Mouse (Mus musculus) limb, embryonic 12.5 days (tissue): ENCODE results near the gene Efr3b. TPM values are rescaled to one million over a fixed set of nuclear protein-coding genes. Genes with fewer than 3 reads are reported as not detected.

Experiments
- ATAC-seq: fragments of 200-750 bp; cut with Nextera tagmentation; 2 replicates; pipeline ENCODE4 v1.8.0; 2017; ENCODE audit warnings: low read depth, moderate TSS enrichment; ENCODE audit not compliant: insufficient number of reproducible peaks, insufficient read depth, low FRiP score, low TSS enrichment
- H3K27ac ChIP-seq: fragments of 300-500 bp; sonication (generic); 2 replicates; pipeline ENCODE4 v1.5.1; 2016; ENCODE audit warnings: mild to moderate bottlenecking, moderate library complexity
- H3K27me3 ChIP-seq: fragments of 300-500 bp; sonication (generic); 2 replicates; pipeline ENCODE4 v1.6.1; 2016; ENCODE audit warnings: mild to moderate bottlenecking, moderate library complexity
- H3K36me3 ChIP-seq: fragments of 300-500 bp; sonication (generic); 2 replicates; pipeline ENCODE4 v1.6.1; 2016; ENCODE audit warnings: mild to moderate bottlenecking, moderate library complexity
- H3K4me1 ChIP-seq: fragments of 300-500 bp; sonication (generic); replicated peaks from 2 replicates; pipeline ENCODE4 v1.6.1; 2016
- H3K4me2 ChIP-seq: fragments of 300-500 bp; sonication (generic); 2 replicates; pipeline ENCODE4 v1.6.1; 2016; ENCODE audit warnings: mild to moderate bottlenecking, moderate library complexity
- H3K4me3 ChIP-seq: fragments of 300-500 bp; sonication (generic); replicated peaks from 2 replicates; pipeline ENCODE4 v1.5.1; 2016; ENCODE audit warnings: mild to moderate bottlenecking
- H3K9ac ChIP-seq: fragments of 300-500 bp; sonication (generic); replicated peaks from 2 replicates; pipeline ENCODE4 v1.6.1; 2016; ENCODE audit warnings: mild to moderate bottlenecking, moderate library complexity
- H3K9me3 ChIP-seq: fragments of 300-500 bp; sonication (generic); 2 replicates; pipeline ENCODE4 v1.6.1; 2016; ENCODE audit warnings: mild to moderate bottlenecking, moderate library complexity
- WGBS: fragments of 180-500 bp; shearing (Covaris S2); methylation state at CpG from one replicate; pipeline ENCODE4 v1.1.7; 2016; 5-methylcytosine and 5-hydroxymethylcytosine counted together
- polyA plus RNA-seq: library from polyadenylated mRNA; unstranded; fragments of >200 nt; fragmentation: Nextera tagmentation; extraction: Ambion mirVana; gene quantifications from 2 replicates; pipeline ENCODE4 v1.2.1, GENCODE M21; 2016

Gene Efr3b
- polyA plus RNA-seq, 1 experiment from 2014 or later, result 8.8 TPM

- Histone ChIP-seq H3K9ac (no peak overlapping the region), H3K27me3 (no peaks in the 10 kb centered on the region; the same call in 1 of the 2 replicates), H3K36me3 (no peaks in the 10 kb centered on the region), H3K4me2 (peak overlapping the region; percentile 27), H3K27ac (no peak overlapping the region), H3K4me1 (peaks cover 23% of the 10 kb centered on the region), H3K4me3 (no peak overlapping the region), H3K9me3 (no peaks in the 10 kb centered on the region)
- ATAC-seq, result no peak
- WGBS, result 35% methylated on average over 12 of the region's 12 CpGs
Measured at GRCm38 (mm10) chr12:4008731-4009130, 30.0 kb downstream of the Efr3b start.

- H3K4me1 ChIP-seq, result peaks cover 23% of the 10 kb centered on the region
- 58% methylated on average over 4 of the region's 4 CpGs for WGBS
- ATAC-seq, result no peak
Measured at GRCm38 (mm10) chr12:4007766-4008165, 30.9 kb downstream of the Efr3b start.

GRCm38 (mm10) chr12:4007181-4007580 lies 31.5 kb downstream of the Efr3b start:
- Histone ChIP-seq H3K4me1 (peaks cover 23% of the 10 kb centered on the region), H3K36me3 (no peaks in the 10 kb centered on the region), H3K4me3 (no peak overlapping the region), H3K9ac (no peak overlapping the region), H3K27ac (no peak overlapping the region), H3K9me3 (no peaks in the 10 kb centered on the region), H3K4me2 (no peak overlapping the region), H3K27me3 (no peaks in the 10 kb centered on the region; the same call in 1 of the 2 replicates)
- WGBS, result 43% methylated on average over 4 of the region's 4 CpGs
- no peak for ATAC-seq

More at GRCm38 (mm10) chr12:4007766-4008165, 30.9 kb downstream of the Efr3b start:
- no peak overlapping the region for H3K9ac ChIP-seq
- H3K36me3 ChIP-seq, result no peaks in the 10 kb centered on the region
- H3K27me3 ChIP-seq, result no peaks in the 10 kb centered on the region; the same call in 1 of the 2 replicates
- H3K4me3 ChIP-seq, result no peak overlapping the region
- no peak overlapping the region for H3K4me2 ChIP-seq
- no peak overlapping the region for H3K27ac ChIP-seq
- no peaks in the 10 kb centered on the region for H3K9me3 ChIP-seq

GRCm38 (mm10) chr12:4006079-4006478 lies 32.6 kb downstream of the Efr3b start:
- no peak for ATAC-seq
- no peak overlapping the region for H3K4me3 ChIP-seq
- H3K36me3 ChIP-seq, result no peaks in the 10 kb centered on the region
- 87% methylated on average over 7 of the region's 7 CpGs for WGBS
- peaks cover 23% of the 10 kb centered on the region for H3K4me1 ChIP-seq
- H3K9ac ChIP-seq, result no peak overlapping the region
- no peak overlapping the region for H3K27ac ChIP-seq
- H3K9me3 ChIP-seq, result no peaks in the 10 kb centered on the region
- H3K4me2 ChIP-seq, result no peak overlapping the region
- no peaks in the 10 kb centered on the region; the same call in 1 of the 2 replicates for H3K27me3 ChIP-seq

GRCm38 (mm10) chr12:4004648-4005047 lies 34.1 kb downstream of the Efr3b start:
- WGBS, result 38% methylated on average over 6 of the region's 6 CpGs
- no peak for ATAC-seq

GRCm38 (mm10) chr12:4000406-4000805 lies 38.3 kb downstream of the Efr3b start:
- ATAC-seq, result no peak
- WGBS, result 89% methylated on average over 5 of the region's 5 CpGs
- Histone ChIP-seq H3K9ac (no peak overlapping the region), H3K4me2 (no peak overlapping the region), H3K9me3 (no peaks in the 10 kb centered on the region), H3K27me3 (no peaks in the 10 kb centered on the region), H3K4me1 (no peaks in the 10 kb centered on the region), H3K27ac (no peak overlapping the region), H3K36me3 (no peaks in the 10 kb centered on the region), H3K4me3 (no peak overlapping the region)

More at GRCm38 (mm10) chr12:4004648-4005047, 34.1 kb downstream of the Efr3b start:
- H3K4me1 ChIP-seq, result peaks cover 23% of the 10 kb centered on the region
- no peaks in the 10 kb centered on the region; the same call in 1 of the 2 replicates for H3K27me3 ChIP-seq
- no peaks in the 10 kb centered on the region for H3K9me3 ChIP-seq
- H3K27ac ChIP-seq, result no peak overlapping the region
- no peak overlapping the region for H3K4me2 ChIP-seq
- no peaks in the 10 kb centered on the region for H3K36me3 ChIP-seq
- no peak overlapping the region for H3K9ac ChIP-seq
- no peak overlapping the region for H3K4me3 ChIP-seq

- Histone ChIP-seq H3K4me2 (no peak overlapping the region), H3K27ac (no peak overlapping the region), H3K9ac (no peak overlapping the region), H3K9me3 (no peaks in the 10 kb centered on the region), H3K4me1 (no peaks in the 10 kb centered on the region), H3K27me3 (no peaks in the 10 kb centered on the region), H3K4me3 (no peak overlapping the region), H3K36me3 (peaks cover 3% of the 10 kb centered on the region; the same call in 1 of the 2 replicates)
- no peak for ATAC-seq
- 86% methylated on average over 9 of the region's 9 CpGs for whole genome bisulfite sequencing
Measured at GRCm38 (mm10) chr12:3996749-3997148, 42.0 kb downstream of the Efr3b start.

- Histone ChIP-seq H3K4me3 (no peak overlapping the region), H3K9ac (no peak overlapping the region), H3K27me3 (no peaks in the 10 kb centered on the region), H3K4me1 (no peaks in the 10 kb centered on the region), H3K27ac (no peak overlapping the region), H3K4me2 (no peak overlapping the region), H3K36me3 (peaks cover 3% of the 10 kb centered on the region; the same call in 1 of the 2 replicates), H3K9me3 (no peaks in the 10 kb centered on the region)
- WGBS, result 88% methylated on average over 3 of the region's 3 CpGs
- ATAC-seq, result no peak
Measured at GRCm38 (mm10) chr12:3991047-3991446, 47.7 kb downstream of the Efr3b start.

GRCm38 (mm10) chr12:3989943-3990342 lies 48.8 kb downstream of the Efr3b start:
- 36% methylated on average over 2 of the region's 2 CpGs for WGBS
- Histone ChIP-seq H3K9ac (no peak overlapping the region), H3K27me3 (no peaks in the 10 kb centered on the region), H3K36me3 (peaks cover 11% of the 10 kb centered on the region), H3K27ac (no peak overlapping the region), H3K4me3 (no peak overlapping the region), H3K4me2 (no peak overlapping the region), H3K4me1 (no peaks in the 10 kb centered on the region), H3K9me3 (no peaks in the 10 kb centered on the region)
- ATAC-seq, result no peak

- Histone ChIP-seq H3K4me1 (peaks cover 11% of the 10 kb centered on the region), H3K4me2 (no peak overlapping the region), H3K9me3 (no peaks in the 10 kb centered on the region), H3K27me3 (peaks cover 15% of the 10 kb centered on the region), H3K36me3 (peaks cover 8% of the 10 kb centered on the region; the same call in 1 of the 2 replicates), H3K27ac (no peak overlapping the region), H3K4me3 (no peak overlapping the region), H3K9ac (no peak overlapping the region)
- WGBS, result 71% methylated on average over 9 of the region's 9 CpGs
- no peak for ATAC-seq
Measured at GRCm38 (mm10) chr12:3984446-3984845, 54.3 kb downstream of the Efr3b start.

- H3K4me1 ChIP-seq, result peaks cover 11% of the 10 kb centered on the region
- no peak overlapping the region for H3K9ac ChIP-seq
- ATAC-seq, result no peak
- peaks cover 8% of the 10 kb centered on the region; the same call in 1 of the 2 replicates for H3K36me3 ChIP-seq
- H3K4me2 ChIP-seq, result no peak overlapping the region
- WGBS, result 4% methylated on average over 1 of the region's 1 CpGs
- H3K27me3 ChIP-seq, result peaks cover 15% of the 10 kb centered on the region
- H3K9me3 ChIP-seq, result no peaks in the 10 kb centered on the region
- no peak overlapping the region for H3K4me3 ChIP-seq
- no peak overlapping the region for H3K27ac ChIP-seq
Measured at GRCm38 (mm10) chr12:3983736-3984135, 55.0 kb downstream of the Efr3b start.

GRCm38 (mm10) chr12:3982257-3982656 lies 56.5 kb downstream of the Efr3b start:
- ATAC-seq, result no peak
- no peaks in the 10 kb centered on the region for H3K9me3 ChIP-seq
- no peak overlapping the region for H3K27ac ChIP-seq
- peak overlapping the region; percentile 48 for H3K4me3 ChIP-seq
- peaks cover 15% of the 10 kb centered on the region for H3K27me3 ChIP-seq
- peak overlapping the region; percentile 85 for H3K4me2 ChIP-seq
- no peak overlapping the region for H3K9ac ChIP-seq
- peaks cover 21% of the 10 kb centered on the region for H3K36me3 ChIP-seq
- H3K4me1 ChIP-seq, result peaks cover 11% of the 10 kb centered on the region
- 23% methylated on average over 6 of the region's 6 CpGs for WGBS
